10 mouse cellular contexts compared by ENCODE assay signal in the genomic region with DNA sequence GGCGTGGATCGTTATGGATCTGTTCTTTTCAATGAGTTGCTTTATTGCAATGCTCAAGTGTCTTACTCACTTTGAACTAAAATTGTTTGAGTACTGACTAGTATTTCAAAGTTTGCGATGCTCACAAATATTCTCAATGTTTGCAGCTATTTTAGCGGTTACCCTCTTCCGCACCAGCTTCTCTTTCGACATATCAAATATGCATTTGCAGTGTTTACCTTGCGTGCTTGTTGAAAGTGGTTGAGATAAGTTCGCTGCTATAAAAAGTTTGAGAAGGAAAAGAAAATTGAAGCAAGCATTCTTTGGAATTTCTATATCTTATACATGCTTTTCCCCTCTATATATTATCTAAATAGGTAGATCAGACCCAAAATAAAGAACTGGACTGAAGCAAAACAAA.
A peak's percentile ranks its signal among the peaks of the same experiment; 100 is the strongest.
DNase-seq lines count a peak whose midpoint lies in the region; ATAC-seq and TF ChIP-seq lines count a peak whose summit lies in the region.
"Had no signal": no experiment of that assay in that cellular context is flagged by ENCODE, and none has a peak within 500 bp of the region (broad histone marks: within the 10 kb centered on the region; RNA-seq: fewer than 3 reads in every experiment).

No protein-coding gene starts in this region.

- 76% methylated on average over 8 of the region's 8 CpGs for WGBS in kidney, embryonic 16.5 days
- 83% methylated on average over 8 of the region's 8 CpGs for WGBS in forebrain, embryonic 10.5 days
- 63% methylated on average over 8 of the region's 8 CpGs for WGBS in hindbrain, postnatal 0 days
- 50% methylated on average over 8 of the region's 8 CpGs for WGBS in midbrain, postnatal 0 days

- no peak for DNase-seq in kidney, postnatal 4 days
- DNase-seq in forebrain, embryonic 10.5 days (ENCODE audit: extremely low spot score, low spot score): no peak
- DNase-seq in hindbrain, postnatal 0 days (ENCODE audit: low spot score): no peak
- no peak for DNase-seq in midbrain, postnatal 0 days (ENCODE audit: low spot score)
- no peak for DNase-seq in urinary bladder, adult 2 months (ENCODE audit: low spot score)
- no peak for DNase-seq in gastrocnemius, postnatal 4 days (ENCODE audit: low spot score in 2 of 2)
- no peak for DNase-seq in ovary, postnatal 10 days (ENCODE audit: low spot score)
- DNase-seq: liver, embryonic 13.5 days had no signal

- peak overlapping the region; percentile 24 for H3K4me3 ChIP-seq in kidney, embryonic 16.5 days (ENCODE audit: low read length)
- H3K4me3 ChIP-seq in forebrain, embryonic 10.5 days: peak overlapping the region; percentile 52
- peak overlapping the region; percentile 43 for H3K4me3 ChIP-seq in hindbrain, postnatal 0 days (ENCODE audit: low read length)
- H3K4me3 ChIP-seq in midbrain, postnatal 0 days (ENCODE audit: low read depth, low read length): peak overlapping the region; percentile 44
- H3K4me3 ChIP-seq: liver, embryonic 13.5 days had no signal

- no peaks in the 10 kb centered on the region for H3K36me3 ChIP-seq in kidney, embryonic 16.5 days (ENCODE audit: insufficient read depth, low read length)
- no peaks in the 10 kb centered on the region for H3K36me3 ChIP-seq in forebrain, embryonic 10.5 days (replicated peaks)
- H3K36me3 ChIP-seq in hindbrain, postnatal 0 days (ENCODE audit: insufficient read depth, low read length): no peaks in the 10 kb centered on the region
- H3K36me3 ChIP-seq in midbrain, postnatal 0 days (ENCODE audit: insufficient read depth, low read length): no peaks in the 10 kb centered on the region
- H3K36me3 ChIP-seq: liver, embryonic 13.5 days had no signal

- no peaks in the 10 kb centered on the region for H3K27me3 ChIP-seq in kidney, embryonic 16.5 days (ENCODE audit: insufficient read depth, low read length)
- no peaks in the 10 kb centered on the region for H3K27me3 ChIP-seq in forebrain, embryonic 10.5 days (ENCODE audit: poor library complexity, severe bottlenecking)
- no peaks in the 10 kb centered on the region for H3K27me3 ChIP-seq in hindbrain, postnatal 0 days (ENCODE audit: insufficient read depth, low read length)
- H3K27me3 ChIP-seq in midbrain, postnatal 0 days (ENCODE audit: insufficient read depth, low read length): no peaks in the 10 kb centered on the region
- H3K27me3 ChIP-seq: CH12.LX; liver, embryonic 13.5 days had no signal

- H3K27ac ChIP-seq in kidney, embryonic 16.5 days (ENCODE audit: low read length): no peak overlapping the region
- no peak overlapping the region for H3K27ac ChIP-seq in forebrain, embryonic 10.5 days
- H3K27ac ChIP-seq in hindbrain, postnatal 0 days: no peak overlapping the region
- H3K27ac ChIP-seq in midbrain, postnatal 0 days (ENCODE audit: low read depth, low read length): 0 out of 2 replicates have a peak overlapping the region, but pooled peaks have one; percentile 26
- H3K27ac ChIP-seq: liver, embryonic 13.5 days had no signal

- H3K9ac ChIP-seq in kidney, embryonic 16.5 days (replicated peaks; ENCODE audit: low read length): no peak overlapping the region
- peak overlapping the region; percentile 46 for H3K9ac ChIP-seq in hindbrain, postnatal 0 days (replicated peaks; ENCODE audit: low read length)
- peak overlapping the region; percentile 54; the same call in 1 of the 2 replicates for H3K9ac ChIP-seq in midbrain, postnatal 0 days (replicated peaks; ENCODE audit: low read length, poor library complexity, severe bottlenecking)
- H3K9ac ChIP-seq: liver, embryonic 13.5 days had no signal

- no peaks in the 10 kb centered on the region for H3K9me3 ChIP-seq in kidney, embryonic 16.5 days (ENCODE audit: low read length)
- no peaks in the 10 kb centered on the region for H3K9me3 ChIP-seq in forebrain, embryonic 10.5 days
- H3K9me3 ChIP-seq in hindbrain, postnatal 0 days (ENCODE audit: low read length): no peaks in the 10 kb centered on the region
- no peaks in the 10 kb centered on the region for H3K9me3 ChIP-seq in midbrain, postnatal 0 days (ENCODE audit: low read length)
- H3K9me3 ChIP-seq: liver, embryonic 13.5 days had no signal

- H3K4me2 ChIP-seq in kidney, embryonic 16.5 days (replicated peaks; ENCODE audit: low read depth, low read length): peak overlapping the region; percentile 51
- peak overlapping the region; percentile 72 for H3K4me2 ChIP-seq in hindbrain, postnatal 0 days (ENCODE audit: low read depth, low read length)
- H3K4me2 ChIP-seq in midbrain, postnatal 0 days (ENCODE audit: low read depth, low read length, poor library complexity, severe bottlenecking): peak overlapping the region; percentile 76
- H3K4me2 ChIP-seq: liver, embryonic 13.5 days had no signal

- no peak for ATAC-seq in kidney, embryonic 16.5 days (ENCODE audit: low FRiP score, low TSS enrichment)
- ATAC-seq in hindbrain, postnatal 0 days: no peak
- no peak for ATAC-seq in midbrain, postnatal 0 days (ENCODE audit: low FRiP score)

- H3K4me1 ChIP-seq in kidney, embryonic 16.5 days (ENCODE audit: insufficient read depth, low read length): 0 out of 2 replicates have a peak, but pooled peaks cover 3% of the 10 kb centered on the region
- H3K4me1 ChIP-seq in forebrain, embryonic 10.5 days: peaks cover 12% of the 10 kb centered on the region
- H3K4me1 ChIP-seq in hindbrain, postnatal 0 days (ENCODE audit: insufficient read depth, low read length): no peaks in the 10 kb centered on the region
- H3K4me1 ChIP-seq in midbrain, postnatal 0 days (ENCODE audit: insufficient read depth, low read length): no peaks in the 10 kb centered on the region
- H3K4me1 ChIP-seq: liver, embryonic 13.5 days had no signal

- TF ChIP-seq CTCF in hindbrain, postnatal 0 days (IDR thresholded peaks at IDR 0.05; ENCODE audit: low read depth): no peak
- TF ChIP-seq CTCF in midbrain, postnatal 0 days (IDR thresholded peaks at IDR 0.05): no peak
